Mouse (Mus musculus) embryo, embryonic 11.5 days (tissue): ENCODE data around the gene Dis3l2.
A peak's percentile ranks its signal among the peaks of the same experiment; 100 is the strongest.

ENCODE experiments used
- DNase-seq: peaks from one replicate; pipeline ENCODE4 v3.0.0-alpha.2; 2012; ENCODE audit warnings: low read depth, low spot score

Dis3l2 gene

DNA sequence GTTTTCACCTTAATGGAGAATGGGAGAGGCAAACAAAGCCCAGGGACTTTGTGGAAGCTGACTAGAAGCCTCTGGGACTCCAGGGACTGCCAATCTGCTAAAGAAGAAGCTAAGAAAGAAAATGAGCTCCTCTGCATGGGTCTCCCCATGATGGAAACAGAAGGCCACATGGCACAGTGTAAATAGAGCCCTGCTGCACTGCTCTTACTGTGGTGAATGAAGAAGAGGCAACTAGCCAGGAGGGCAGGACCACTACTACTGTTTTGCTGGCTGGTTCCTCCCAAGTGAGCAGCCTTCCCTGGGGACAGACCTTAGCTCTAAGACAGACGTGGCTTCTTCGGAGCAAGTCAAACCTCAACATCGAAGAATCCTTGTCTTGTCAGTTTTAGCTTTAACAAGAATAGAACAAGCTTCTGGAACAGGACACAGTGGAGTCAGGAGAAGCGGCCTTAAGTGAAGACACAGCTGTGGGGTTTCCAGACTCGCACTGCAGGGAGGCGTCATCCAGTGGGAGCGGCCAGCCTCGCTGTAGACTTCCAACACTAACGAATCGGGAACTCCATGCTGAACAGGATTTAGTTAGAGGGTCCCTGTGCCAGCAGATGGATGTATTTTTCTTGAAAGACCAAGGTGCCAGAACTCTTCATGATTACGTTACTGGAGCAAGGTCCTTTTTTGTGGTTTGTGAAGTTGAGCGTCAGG, 307.2 kb downstream of the Dis3l2 start:
- DNase-seq = no peak

DNA sequence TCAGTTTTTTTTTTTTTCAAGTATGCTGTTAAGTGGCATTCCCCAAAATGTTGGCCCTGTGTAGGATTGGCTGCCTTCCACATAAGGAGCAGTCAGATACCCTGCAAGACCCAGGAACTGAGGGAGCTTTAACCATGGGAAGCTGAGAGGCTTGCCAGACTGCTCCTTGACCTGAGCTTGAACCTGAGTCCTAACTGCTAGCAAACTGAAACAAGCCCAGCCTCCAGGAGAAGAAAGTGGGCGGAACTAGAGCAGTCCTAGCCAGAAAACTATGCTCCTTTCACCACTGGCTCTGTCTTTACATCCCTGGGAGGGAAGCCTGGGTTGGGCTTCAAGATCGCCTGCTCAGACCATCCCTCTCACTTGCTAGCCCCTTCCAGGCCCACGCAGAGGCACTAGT, 308.1 kb downstream of the Dis3l2 start:
- DNase-seq = no peak

DNA sequence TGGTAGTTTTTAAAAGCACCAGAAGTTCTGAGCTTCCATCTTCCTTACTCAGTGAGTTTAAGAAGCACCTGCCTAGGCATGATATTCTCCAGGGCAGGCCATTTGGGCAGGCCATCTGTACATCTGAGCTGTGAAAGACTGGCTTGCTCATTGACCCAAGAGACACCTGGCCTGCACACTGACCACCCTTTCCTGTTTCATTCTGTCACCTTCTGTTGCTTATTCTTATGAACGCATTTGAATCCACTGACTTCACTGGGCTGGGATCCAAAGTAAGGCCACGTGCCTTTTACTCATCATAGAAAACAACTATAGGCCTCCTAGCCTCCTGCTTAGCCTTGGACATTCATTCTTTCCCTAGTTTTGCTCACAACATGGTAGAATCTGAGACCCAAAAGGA, 309.0 kb downstream of the Dis3l2 start:
- DNase-seq = no peak

DNA sequence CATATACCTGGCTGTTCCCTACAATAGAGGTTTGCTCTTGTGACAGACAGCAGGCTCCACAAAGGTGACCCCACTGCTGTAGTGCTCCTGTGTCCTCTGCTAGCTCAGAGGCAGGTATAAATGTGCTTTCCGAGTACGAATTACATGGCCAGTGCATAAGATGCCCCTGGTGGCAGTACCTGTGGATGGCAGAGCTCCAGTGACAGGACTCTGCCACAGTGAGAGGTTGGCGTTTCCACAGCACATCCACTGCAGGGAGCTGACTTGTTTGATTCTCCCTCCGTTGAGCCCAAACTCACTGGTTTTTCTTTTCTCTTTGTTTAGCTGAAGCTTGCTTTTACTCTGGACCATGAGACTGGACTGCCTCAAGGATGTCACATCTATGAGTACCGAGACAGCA, 317.1 kb downstream of the Dis3l2 start:
- no peak for DNase-seq

DNA sequence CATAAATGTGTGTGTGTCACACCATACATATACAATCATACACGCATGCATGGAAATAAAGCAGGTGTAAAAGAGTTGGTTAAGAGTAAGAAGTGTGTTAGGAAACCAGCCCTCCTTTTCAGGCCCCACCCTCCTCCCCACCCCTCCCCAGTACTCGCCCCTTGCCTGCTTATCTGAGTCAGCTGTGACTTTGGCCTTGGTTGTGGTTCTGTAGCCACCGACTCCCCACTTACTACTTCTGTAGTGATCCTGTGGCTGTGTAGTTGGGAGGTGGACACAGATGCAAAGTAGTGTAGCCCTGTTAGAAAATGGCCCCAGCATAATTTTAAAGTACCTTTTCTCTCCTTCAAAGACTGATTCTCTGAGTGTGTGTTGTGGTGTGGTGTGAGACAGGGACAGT, 318.0 kb downstream of the Dis3l2 start:
- DNase-seq = no peak

DNA sequence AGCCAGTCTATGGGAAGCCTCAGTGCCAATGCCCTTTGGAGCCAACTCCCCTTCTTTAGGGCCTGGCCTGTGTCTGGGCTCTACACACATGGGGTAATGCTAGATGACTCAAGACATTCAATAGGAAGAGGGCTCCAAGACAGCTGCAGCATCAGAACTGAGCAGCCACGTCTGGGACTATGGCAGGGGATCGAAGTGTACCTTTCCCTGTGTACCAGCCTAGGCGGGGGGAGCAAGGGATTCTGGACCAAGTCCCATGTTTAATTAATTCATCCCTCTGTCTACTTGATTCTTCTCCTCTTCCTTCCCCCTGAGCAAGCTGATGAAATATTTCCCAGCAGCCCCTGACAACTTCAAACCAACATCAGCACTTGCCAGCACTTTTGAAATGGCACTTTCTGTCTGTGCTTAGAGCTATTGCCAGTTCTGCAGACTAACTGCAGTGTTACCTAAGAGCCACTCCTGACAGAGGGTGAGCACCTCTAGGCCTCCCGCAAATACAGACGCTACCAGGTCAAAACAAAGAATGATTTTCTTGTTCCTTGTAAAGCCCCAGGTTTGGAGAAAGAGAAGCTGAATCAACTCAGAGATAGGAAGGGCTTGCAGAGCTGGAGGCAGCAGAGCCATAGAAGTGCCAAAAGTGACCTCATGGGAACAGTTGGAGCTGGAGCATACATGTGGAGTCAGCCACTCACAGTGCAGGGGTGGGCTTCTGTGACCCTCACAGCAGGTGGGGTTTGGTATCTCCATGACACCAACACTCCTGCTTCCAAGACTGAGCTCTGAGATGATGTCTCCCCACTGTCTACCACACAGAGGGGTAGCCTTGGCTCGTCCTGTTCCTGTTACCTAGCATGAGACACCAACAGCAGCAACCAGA, 319.9 kb downstream of the Dis3l2 start:
- DNase-seq = no peak

DNA sequence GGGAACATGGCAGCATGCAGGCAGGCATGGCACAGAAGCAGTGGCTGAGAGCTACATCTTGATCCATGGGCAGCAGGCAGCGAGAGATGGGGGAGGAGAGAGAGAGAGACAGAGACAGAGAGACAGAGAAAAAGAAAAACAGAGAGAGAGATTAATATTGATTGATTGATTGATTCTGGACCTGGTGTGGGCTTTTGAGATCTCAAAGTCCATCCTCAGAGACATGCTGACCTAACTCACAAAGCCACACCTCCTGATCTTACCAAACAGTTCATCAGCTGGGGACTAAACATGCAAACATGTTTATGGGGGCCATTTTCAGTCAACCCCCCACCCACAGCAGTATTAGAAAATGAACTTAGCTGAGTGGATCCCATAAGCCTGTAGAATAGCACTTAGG, 321.4 kb downstream of the Dis3l2 start:
- DNase-seq = no peak

DNA sequence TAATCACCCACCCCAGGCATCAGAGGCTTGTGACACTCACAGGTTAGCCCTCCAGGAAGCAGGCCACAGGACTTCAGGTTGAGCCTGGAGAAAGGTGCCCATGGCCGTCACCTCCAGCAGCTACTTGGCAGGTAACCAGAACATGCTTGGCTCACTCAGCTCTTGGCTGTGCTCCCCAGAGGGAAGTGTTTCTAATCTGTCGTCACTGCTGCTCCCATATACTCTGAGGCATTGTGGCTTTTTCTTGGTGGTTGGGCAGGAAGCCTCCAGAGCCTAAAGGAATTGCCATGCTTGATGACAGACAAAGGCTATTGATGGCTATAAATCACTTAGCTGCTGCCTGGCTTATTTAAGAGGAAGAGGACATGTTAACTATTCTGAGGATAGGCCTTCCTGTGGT, 325.2 kb downstream of the Dis3l2 start:
- no peak for DNase-seq

DNA sequence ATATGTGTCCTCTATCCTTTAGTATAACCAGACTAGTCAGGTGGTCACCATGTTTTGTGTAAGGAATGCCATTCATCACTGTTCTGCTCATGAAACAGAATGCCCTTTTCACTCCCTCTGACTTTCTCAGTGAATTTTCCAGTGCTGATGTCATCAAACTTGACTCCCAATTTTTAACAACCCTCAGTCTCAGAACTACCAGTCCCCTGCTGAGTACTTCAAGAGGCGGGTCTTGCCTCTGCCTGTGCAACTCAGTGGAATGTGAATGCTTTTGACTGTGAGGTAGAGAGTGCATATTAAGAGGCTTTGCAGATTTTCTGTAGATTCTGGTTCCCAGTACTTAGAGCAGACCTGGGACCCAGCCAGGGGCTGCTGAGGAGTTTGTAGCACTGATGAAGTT, 327.0 kb downstream of the Dis3l2 start:
- DNase-seq = no peak

DNA sequence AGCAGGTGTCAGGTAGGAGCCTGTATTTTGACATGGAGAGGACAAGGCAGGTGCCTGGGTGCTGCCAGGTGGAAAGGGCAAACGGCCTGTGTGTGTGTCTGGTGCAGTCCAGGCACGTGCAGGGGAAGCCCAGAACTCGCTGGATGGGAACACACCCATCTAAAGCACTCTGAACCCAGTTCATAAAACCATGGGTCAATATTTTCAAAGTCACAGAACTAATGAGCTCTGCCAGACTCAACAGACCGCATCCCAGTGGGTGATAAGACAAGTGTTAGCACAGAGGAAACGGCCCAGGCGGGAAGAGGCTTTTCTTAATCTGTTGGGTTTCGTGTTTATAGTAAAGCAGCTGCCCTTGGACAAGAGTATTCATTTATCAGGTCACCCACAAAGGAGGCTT, 328.9 kb downstream of the Dis3l2 start:
- no peak for DNase-seq

DNA sequence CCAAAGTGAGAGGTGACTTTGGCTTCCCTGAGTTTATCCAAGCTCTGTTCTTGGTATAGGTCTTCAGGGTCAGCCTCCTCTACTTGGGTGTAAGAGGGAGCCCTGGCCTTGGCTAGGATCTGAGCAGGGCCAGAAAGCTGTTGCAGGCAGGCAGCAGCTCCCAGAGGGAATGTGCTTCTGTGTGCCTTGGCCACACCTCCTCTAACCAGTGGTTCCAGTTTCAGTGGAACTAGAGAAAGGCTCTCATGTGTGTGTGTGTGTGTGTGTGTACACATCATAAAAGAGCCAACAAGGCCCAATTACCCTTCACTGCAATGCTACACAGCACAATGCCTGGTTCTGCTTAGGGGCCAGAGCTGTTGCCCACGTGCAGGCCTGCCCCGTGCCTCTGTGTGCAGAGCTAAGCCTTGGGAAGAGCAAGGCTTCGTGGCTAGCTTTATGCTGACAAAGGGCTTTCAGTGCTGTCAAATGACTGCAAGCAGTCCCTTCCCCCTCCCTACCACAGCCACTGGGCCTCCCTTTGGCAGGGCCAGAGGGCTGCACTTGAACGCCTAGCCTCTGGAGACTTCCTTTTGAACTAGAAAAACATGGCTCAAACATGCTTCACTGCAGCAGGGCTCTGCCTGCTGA, 332.0 kb downstream of the Dis3l2 start:
- peak; percentile 36 for DNase-seq

DNA sequence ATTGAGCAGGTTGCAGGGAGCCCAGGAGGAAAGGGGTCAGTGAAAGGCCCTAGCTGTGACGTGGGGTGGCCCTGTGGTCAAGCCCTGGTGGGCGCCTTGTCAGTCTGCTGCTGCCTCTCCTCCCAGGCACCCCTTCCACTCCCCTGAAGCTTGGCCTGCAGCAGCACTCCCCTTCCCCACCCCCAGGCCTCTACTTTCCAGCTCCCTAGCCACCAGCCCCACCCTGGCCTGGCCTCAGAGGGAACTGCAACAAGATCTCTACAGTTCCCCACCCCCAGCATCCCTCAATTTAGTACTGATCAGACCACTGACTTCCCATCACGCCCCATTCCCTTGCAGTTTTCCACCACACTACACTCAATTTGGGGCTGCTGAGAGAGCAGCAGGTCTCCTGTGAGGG, 332.7 kb downstream of the Dis3l2 start:
- no peak for DNase-seq

DNA sequence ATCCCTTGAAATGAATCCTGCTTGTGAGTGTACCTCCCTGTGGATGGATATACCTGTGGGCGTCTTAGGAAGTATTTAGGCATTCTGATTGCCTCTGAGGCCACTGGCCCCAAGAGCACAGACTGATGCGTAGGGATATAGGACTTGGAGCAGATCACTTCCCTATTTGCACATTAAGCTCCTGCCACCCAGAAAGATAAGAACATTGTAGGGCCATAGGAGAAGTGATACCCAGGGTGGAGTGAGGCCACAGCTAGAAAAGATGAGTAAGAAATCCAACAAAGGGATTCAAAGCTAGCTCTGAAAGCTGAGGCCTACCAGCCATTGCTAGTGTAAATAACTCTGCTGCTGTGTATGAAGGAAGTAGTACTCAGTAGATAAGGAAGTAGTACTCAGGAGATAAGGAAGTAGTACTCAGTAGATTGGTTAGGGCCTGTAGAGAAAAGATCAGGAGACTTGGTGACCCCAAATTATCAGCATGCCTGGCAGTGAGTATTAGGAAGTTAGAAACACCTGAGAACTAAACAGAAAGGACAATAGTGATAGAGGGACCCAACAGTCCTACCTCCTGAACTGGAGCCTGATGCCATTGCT, 335.0 kb downstream of the Dis3l2 start:
- DNase-seq = no peak

DNA sequence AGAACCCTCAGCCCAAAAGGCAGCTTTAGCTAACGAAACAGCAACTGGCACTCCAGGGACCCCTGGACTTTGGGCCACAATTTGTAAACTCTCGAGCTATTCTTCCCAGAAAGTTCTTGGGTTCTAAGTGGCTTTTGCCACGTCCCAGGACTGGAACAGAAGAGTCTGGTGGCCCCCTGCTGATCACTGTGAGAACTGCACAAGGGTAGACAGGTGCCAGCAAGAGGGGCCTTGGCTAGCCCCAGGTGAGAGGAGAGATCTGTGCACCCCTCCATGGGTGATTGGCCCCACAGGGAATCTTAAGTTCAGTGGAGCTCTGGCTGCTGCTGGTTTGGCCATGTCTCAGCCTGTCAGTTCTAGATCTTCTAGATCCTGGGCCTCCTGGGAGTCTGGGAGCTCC, 337.5 kb downstream of the Dis3l2 start:
- DNase-seq = peak; percentile 46

DNA sequence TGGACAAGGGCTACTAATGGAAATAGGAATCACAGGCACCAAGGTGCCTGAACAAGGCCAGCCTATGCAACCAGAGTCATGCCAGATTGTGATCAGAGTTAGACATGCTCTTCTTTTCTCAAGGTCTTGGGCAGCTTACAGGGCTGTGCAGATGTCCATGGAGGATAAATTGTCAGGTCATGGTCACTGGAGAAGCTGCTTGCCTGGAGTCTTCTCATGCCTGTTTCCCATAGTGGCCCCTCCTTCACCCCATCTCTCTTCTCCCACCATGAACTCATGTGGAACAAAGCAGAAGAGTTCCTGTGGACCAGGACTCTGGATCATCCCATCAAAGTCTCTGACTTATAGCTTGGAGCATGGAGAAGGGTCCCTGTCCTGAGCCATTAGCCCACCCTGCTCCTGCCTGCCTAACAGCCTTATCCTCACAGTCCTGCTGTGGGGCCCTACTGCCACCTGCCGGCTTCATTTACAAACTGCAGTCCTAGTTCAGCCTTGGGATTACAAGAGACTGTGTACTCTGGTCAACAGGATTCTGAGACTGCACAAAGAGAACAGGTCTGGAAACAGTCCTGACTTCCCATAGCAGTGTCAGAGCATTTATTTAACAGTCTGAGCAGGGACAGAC, 338.3 kb downstream of the Dis3l2 start:
- DNase-seq = peak; percentile 60

DNA sequence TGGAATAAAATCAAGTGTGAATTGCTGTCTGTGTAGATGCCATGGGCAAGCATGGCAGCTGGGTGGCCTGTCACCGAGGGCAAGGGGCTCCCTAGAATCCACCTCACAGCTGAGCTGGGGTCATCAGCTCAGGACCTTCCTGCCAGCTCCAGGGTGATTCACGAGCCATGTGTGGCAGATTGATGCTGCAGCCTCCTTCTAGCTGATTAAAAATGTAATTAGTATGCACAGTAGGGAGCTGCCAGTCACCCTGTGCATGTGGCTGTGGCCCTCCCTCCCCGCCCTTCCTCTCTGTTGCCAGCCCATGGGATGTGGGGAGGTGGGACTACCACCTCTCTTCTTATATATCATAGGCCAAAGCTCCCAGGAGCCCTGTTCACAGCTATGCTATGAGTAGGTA, 346.5 kb downstream of the Dis3l2 start:
- no peak for DNase-seq

DNA sequence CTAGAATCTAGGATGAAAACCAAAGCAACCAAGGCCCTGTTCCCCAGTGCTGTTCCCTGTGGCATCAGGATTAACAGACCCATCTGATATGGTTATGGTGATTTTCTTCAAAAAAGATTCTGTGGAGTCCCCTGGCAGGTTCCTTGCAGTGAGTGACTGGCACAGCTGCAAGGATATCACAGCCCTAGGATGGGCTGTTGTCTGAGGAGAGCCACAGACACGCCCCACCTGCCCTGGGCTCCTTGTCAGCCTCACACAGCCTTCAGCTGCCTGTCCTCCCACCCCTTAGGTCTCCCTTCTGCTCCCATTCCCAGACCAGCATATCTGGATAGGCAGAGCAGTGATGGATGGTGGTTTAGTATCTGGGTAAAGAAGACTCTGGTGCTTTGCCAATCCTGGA, 347.1 kb downstream of the Dis3l2 start:
- no peak for DNase-seq

DNA sequence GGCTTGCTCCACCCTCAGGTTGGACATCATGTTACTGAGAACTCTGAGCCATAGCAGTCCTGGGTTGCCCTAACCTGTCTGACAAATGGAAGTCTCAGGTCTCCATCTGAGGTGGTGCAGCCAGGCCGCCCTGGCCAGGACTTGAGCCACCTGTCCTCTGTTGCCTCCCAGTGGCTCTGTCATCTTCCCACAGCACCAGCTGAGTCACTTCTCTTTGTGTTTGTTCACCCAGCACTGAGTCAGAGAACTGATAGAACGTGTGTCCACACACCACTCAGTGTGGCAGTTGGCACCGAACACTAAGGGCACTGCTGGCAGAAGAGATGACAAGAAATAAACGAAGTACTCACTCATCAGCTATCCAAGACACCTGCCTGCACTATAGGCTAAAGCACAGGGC, 347.8 kb downstream of the Dis3l2 start:
- DNase-seq = no peak

DNA sequence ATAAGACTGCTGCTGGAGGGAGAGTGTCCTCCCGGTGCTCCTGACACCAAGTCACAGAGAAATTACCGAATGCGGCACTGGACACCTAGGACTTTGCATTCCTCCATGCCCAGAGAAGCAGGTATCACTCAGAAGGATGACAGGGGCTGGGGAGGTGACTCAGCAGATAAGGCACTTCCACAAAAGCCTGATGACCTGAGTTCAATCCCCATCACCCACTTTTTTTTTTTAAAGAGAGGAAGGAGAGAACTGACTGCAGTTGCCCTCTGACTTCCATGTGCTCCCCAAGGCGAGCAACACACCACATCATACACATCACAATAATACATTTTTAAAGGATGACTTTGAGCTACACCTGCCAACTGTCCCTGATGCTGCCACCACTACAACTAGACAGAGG, 353.5 kb downstream of the Dis3l2 start:
- no peak for DNase-seq

DNA sequence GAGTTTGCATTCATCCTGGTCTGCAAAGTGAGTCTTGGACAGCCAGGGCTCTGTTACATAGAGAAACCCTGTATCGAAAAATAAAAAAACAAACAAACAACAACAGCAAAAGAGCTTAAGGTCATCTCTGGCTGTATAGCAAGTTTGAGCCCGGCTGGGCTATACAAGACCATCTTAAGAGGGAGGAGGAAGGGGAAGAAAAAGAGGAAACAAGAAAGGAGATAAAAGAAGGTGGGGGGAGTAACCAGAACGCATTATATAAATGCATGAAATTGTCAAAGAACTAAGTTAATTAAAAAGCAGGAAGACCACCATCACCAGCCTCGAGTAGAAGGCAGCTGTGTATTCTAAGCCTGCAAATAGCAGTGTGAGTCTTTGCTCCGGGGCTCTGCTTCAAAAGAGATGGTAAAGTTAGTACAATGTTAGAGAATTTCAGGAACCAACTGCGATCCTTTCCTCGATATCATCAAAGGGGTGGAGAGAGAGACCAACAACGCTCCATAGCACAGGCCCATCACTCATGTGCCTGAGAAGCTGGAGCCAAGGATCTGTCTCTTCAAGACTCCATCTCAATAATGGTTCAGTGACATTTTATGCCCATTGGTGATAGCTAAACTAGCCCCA, 355.5 kb downstream of the Dis3l2 start:
- DNase-seq = no peak

DNA sequence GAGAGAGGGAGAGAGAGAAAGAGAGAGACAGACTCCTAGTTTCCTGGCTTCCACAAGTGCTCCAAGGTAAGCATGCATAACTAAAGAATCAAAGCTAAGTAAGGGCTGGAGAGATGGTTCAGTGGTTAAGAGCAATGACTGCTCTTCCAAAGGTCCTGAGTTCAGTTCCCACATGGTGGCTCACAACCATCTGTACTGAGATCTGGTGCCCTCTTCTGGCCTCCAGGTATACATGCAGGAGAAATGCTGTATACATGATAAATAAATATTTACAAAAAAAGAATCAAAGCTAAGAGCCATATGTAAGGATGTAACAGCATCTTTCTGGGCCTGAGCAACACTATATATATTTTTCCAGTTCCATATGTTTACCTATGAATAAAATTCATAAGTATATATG, 357.3 kb downstream of the Dis3l2 start:
- DNase-seq = no peak
